ENCODE assay signal across 14 mouse cellular contexts in the genomic region with DNA sequence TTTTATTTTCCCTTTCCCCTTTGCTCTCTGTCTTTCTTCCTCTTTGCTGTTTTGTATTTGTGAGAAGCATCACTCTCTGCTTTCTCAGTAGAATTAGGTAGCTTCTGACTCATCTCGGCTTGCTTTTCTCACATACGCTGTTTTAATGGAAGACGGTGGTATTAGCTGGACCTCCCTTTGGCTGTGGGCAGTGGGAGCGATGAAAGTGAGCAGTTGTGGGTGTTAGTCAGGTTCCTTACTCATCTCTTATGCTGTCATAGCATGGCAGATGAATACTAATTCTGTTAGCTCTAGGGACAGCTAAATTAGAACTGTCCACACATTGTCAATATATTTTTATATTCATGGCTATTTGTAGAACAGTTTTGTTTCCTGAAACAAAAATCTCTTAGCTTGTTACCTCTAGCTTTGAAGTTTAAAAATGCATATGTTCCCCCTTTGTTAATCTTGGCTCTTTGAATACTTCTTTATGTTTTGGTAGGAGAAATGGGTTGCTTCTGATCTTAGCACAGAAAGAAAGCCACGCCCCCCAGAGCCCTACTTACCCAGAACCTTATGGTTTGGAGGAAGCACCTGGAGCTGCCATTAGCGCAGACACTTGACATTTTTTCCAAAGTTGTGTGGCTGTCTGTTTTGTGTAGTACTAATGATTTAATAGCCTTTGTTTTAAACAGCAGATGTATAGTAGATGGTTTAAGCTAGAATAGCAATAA.
DNase-seq lines count a peak whose midpoint lies in the region; ATAC-seq and TF ChIP-seq lines count a peak whose summit lies in the region.
"Had no signal": no experiment of that assay in that cellular context is flagged by ENCODE, and none has a peak within 500 bp of the region (broad histone marks: within the 10 kb centered on the region; RNA-seq: fewer than 3 reads in every experiment).

No protein-coding gene starts in this region.

- H3K79me2 ChIP-seq in myocyte (ENCODE audit: control insufficient read depth, insufficient read depth), result peaks cover 57% of the 10 kb centered on the region

- no peak overlapping the region for H3ac ChIP-seq in myocyte (ENCODE audit: control insufficient read depth, insufficient read length)

- H3K36me3 ChIP-seq in midbrain, embryonic 11.5 days (ENCODE audit: control insufficient read depth, insufficient read depth, low read length), result no peaks in the 10 kb centered on the region
- no peaks in the 10 kb centered on the region for H3K36me3 ChIP-seq in midbrain, postnatal 0 days (ENCODE audit: insufficient read depth, low read length)
- no peaks in the 10 kb centered on the region for H3K36me3 ChIP-seq in myocyte (ENCODE audit: control insufficient read depth, insufficient read depth)
- H3K36me3 ChIP-seq: heart, embryonic 15.5 days had no signal

- WGBS in midbrain, embryonic 11.5 days, result 89% methylated on average over 6 of the region's 6 CpGs
- 93% methylated on average over 6 of the region's 6 CpGs for WGBS in midbrain, postnatal 0 days

- no peak for TF ChIP-seq CTCF in midbrain, postnatal 0 days (IDR thresholded peaks at IDR 0.05)

- no peak overlapping the region for H3K9ac ChIP-seq in midbrain, embryonic 11.5 days (ENCODE audit: low read length)
- no peak overlapping the region for H3K9ac ChIP-seq in midbrain, postnatal 0 days (replicated peaks; ENCODE audit: low read length, poor library complexity, severe bottlenecking)
- H3K9ac ChIP-seq: heart, embryonic 15.5 days; lung, embryonic 15.5 days had no signal

- H3K4me1 ChIP-seq in midbrain, embryonic 11.5 days (ENCODE audit: control insufficient read depth, insufficient read depth, low read length), result peaks cover 8% of the 10 kb centered on the region; the same call in 1 of the 2 replicates
- no peaks in the 10 kb centered on the region for H3K4me1 ChIP-seq in midbrain, postnatal 0 days (ENCODE audit: insufficient read depth, low read length)
- H3K4me1 ChIP-seq in brown adipose tissue, adult 24 weeks (ENCODE audit: control insufficient read depth, insufficient read depth, insufficient read length, low read length), result peaks cover 24% of the 10 kb centered on the region

- TF ChIP-seq POLR2A in myocyte (IDR thresholded peaks at IDR 0.05; ENCODE audit: insufficient read length, low read depth), result no peak

- no peak for ATAC-seq in midbrain, embryonic 11.5 days (ENCODE audit: low FRiP score)
- ATAC-seq in midbrain, postnatal 0 days (ENCODE audit: low FRiP score), result no peak
- no peak for ATAC-seq in erythroid progenitor cell, adult 5-6 weeks (replicated peaks; ENCODE audit: low FRiP score, poor library complexity, severe bottlenecking)
- ATAC-seq: forebrain, embryonic 16.5 days; hindbrain, embryonic 16.5 days had no signal

- no peak overlapping the region for H3K27ac ChIP-seq in midbrain, embryonic 11.5 days (ENCODE audit: low read depth, low read length)
- no peak overlapping the region for H3K27ac ChIP-seq in midbrain, postnatal 0 days (ENCODE audit: low read depth, low read length)
- H3K27ac ChIP-seq in brown adipose tissue, adult 24 weeks (replicated peaks; ENCODE audit: low read depth, low read length), result peak overlapping the region; percentile 85
- H3K27ac ChIP-seq: heart, embryonic 15.5 days; lung, embryonic 15.5 days had no signal

- H3K27me3 ChIP-seq in midbrain, embryonic 11.5 days (ENCODE audit: control insufficient read depth, insufficient read depth, low read length), result no peaks in the 10 kb centered on the region
- no peaks in the 10 kb centered on the region for H3K27me3 ChIP-seq in midbrain, postnatal 0 days (ENCODE audit: insufficient read depth, low read length)
- no peaks in the 10 kb centered on the region for H3K27me3 ChIP-seq in myocyte (ENCODE audit: control insufficient read depth, insufficient read depth, insufficient read length)
- H3K27me3 ChIP-seq: heart, embryonic 15.5 days; lung, embryonic 15.5 days had no signal

- no peak overlapping the region for H3K4me2 ChIP-seq in midbrain, embryonic 11.5 days
- H3K4me2 ChIP-seq in midbrain, postnatal 0 days (ENCODE audit: low read depth, low read length, poor library complexity, severe bottlenecking), result no peak overlapping the region
- H3K4me2 ChIP-seq in myocyte (ENCODE audit: low read depth), result peak overlapping the region; percentile 73
- H3K4me2 ChIP-seq: heart, embryonic 15.5 days; lung, embryonic 15.5 days had no signal

- peak; percentile 75 for DNase-seq in midbrain, embryonic 11.5 days (ENCODE audit: low spot score, missing footprints)
- DNase-seq in midbrain, postnatal 0 days (ENCODE audit: low spot score), result no peak
- DNase-seq in adipocyte (ENCODE audit: low spot score), result no peak
- DNase-seq in ovary, postnatal 36 days (ENCODE audit: low spot score), result no peak
- DNase-seq: cerebellum, adult 8-10 months; kidney, postnatal 10 days; liver had no signal

- no peak overlapping the region for H3K4me3 ChIP-seq in midbrain, embryonic 11.5 days (ENCODE audit: low read depth, low read length)
- H3K4me3 ChIP-seq in midbrain, postnatal 0 days (ENCODE audit: low read depth, low read length), result no peak overlapping the region
- H3K4me3 ChIP-seq in brown adipose tissue, adult 24 weeks (ENCODE audit: insufficient read depth, low read depth, low read length), result peak overlapping the region; percentile 65
- no peak overlapping the region for H3K4me3 ChIP-seq in myocyte
- H3K4me3 ChIP-seq: heart, embryonic 15.5 days; lung, embryonic 15.5 days had no signal

- no peaks in the 10 kb centered on the region for H3K9me3 ChIP-seq in midbrain, embryonic 11.5 days (ENCODE audit: control insufficient read depth, low read length)
- no peaks in the 10 kb centered on the region for H3K9me3 ChIP-seq in midbrain, postnatal 0 days (ENCODE audit: low read length)
- H3K9me3 ChIP-seq: heart, embryonic 15.5 days; lung, embryonic 15.5 days had no signal

TF ChIP-seq in myocyte, 11 proteins besides CTCF, POLR2A, EP300 and RAD21:
- TF ChIP-seq CEBPB (IDR thresholded peaks at IDR 0.05; ENCODE audit: insufficient read depth, poor library complexity, severe bottlenecking), result no peak
- TF ChIP-seq POLR2AphosphoS2 (IDR thresholded peaks at IDR 0.05; ENCODE audit: insufficient read length, low read depth), result no peak
- no peak for TF ChIP-seq TCF12 (IDR thresholded peaks at IDR 0.05; ENCODE audit: insufficient read depth, poor library complexity, severe bottlenecking)
- no peak for TF ChIP-seq REST (IDR thresholded peaks at IDR 0.05; ENCODE audit: insufficient read depth, insufficient read length)
- no peak for TF ChIP-seq MYOG (IDR thresholded peaks at IDR 0.05; ENCODE audit: control insufficient read depth in 1 of 3, insufficient read depth in 1 of 3, insufficient read length in 2 of 3, low read depth in 2 of 3)
- TF ChIP-seq USF1 (IDR thresholded peaks at IDR 0.05; ENCODE audit: low read depth), result no peak
- no peak for TF ChIP-seq TCF3 (IDR thresholded peaks at IDR 0.05; ENCODE audit: insufficient read length, low read depth)
- no peak for TF ChIP-seq E2F4 (IDR thresholded peaks at IDR 0.05; ENCODE audit: insufficient read depth)
- no peak for TF ChIP-seq MYOD1 (IDR thresholded peaks at IDR 0.05; ENCODE audit: control insufficient read depth in 1 of 3, insufficient read length in 2 of 3, low read depth in 2 of 3)
- TF ChIP-seq MAX (IDR thresholded peaks at IDR 0.05; ENCODE audit: low read depth), result no peak
- TF ChIP-seq SRF (IDR thresholded peaks at IDR 0.05; ENCODE audit: control insufficient read depth, insufficient read length, low read depth), result no peak
